Mouse (Mus musculus) heart, postnatal 0 days (tissue): ENCODE measurements at regions not wholly inside any gene's neighbourhood (a gene's known extent, or its start where the extent isn't known, plus 50 kb on each side); places are given as distances from the start of the nearest gene placed in this dataset.

Experiments used
- CTCF ChIP-seq: IDR thresholded peaks from 2 replicates; pipeline ENCODE4 v1.5.1; 2016; ENCODE audit warnings: antibody characterized with exemption, control low read depth, low read depth
- EP300 ChIP-seq: IDR thresholded peaks from 2 replicates; pipeline ENCODE4 v1.6.1; 2016; ENCODE audit warnings: antibody characterized with exemption, low read depth

DNA sequence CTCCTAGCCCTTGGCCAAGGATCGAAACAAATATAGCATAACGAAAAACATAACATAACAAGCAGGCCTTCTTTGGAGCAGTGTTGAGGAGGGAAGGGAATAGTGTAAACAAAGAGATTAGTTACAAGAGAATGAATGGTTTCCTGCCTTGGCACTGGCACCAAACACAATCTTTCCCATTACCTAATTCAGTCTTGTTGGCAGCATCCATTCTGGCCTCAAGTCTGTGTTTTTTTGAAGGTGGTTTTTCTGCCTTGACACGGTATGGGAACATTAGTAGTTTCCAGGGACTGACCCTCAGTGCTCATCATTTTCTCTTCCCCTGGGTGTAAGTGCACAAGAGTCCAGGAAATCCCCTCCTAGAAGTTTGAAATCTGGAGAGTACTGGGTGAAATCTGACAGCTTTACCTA is 106.8 kb upstream of the Cdc42ep3 start:
- TF ChIP-seq CTCF (no peak), EP300 (no peak)
